Mouse (Mus musculus): Measurements from ENCODE around the gene Mamdc4. TPM values are rescaled to one million over a fixed set of nuclear protein-coding genes. Genes with fewer than 3 reads are reported as not detected.

Gene Mamdc4
- polyA plus RNA-seq, 1 experiment from 2014 or later = 1.5 TPM

- DNase-seq (ENCODE audit: low spot score) (no peak), ATAC-seq (ENCODE audit: insufficient read depth, low FRiP score, low TSS enrichment) (no peak)
- H3K4me2 ChIP-seq (ENCODE audit: low read depth) = no peak overlapping the region
- H3K4me1 ChIP-seq (ENCODE audit: control insufficient read depth, insufficient read depth, low read length) = peaks cover 27% of the 10 kb centered on the region
- H3K27ac ChIP-seq (ENCODE audit: low read depth, low read length) = no peak overlapping the region
- peaks cover 4% of the 10 kb centered on the region; the same call in 1 of the 2 replicates for H3K36me3 ChIP-seq (ENCODE audit: control insufficient read depth, insufficient read depth, low read length)
- no peak overlapping the region for H3K9ac ChIP-seq (ENCODE audit: low read length)
- H3K27me3 ChIP-seq (ENCODE audit: control insufficient read depth, insufficient read depth, low read length) = peaks cover 57% of the 10 kb centered on the region
- WGBS = 47% methylated on average over 6 of the region's 6 CpGs
- no peaks in the 10 kb centered on the region for H3K9me3 ChIP-seq (ENCODE audit: control insufficient read depth, low read length)
- no peak overlapping the region for H3K4me3 ChIP-seq (ENCODE audit: low read depth, low read length)
Measured at GRCm38 (mm10) chr2:25580621-25581101, 6.0 kb upstream of the Mamdc4 start.

- ATAC-seq (ENCODE audit: insufficient read depth, low FRiP score, low TSS enrichment) (no peak), DNase-seq (ENCODE audit: low spot score) (peak; percentile 38)
- H3K27me3 ChIP-seq (ENCODE audit: control insufficient read depth, insufficient read depth, low read length) = peaks cover 59% of the 10 kb centered on the region
- WGBS = 5% methylated on average over 27 of the region's 27 CpGs
- H3K9ac ChIP-seq (ENCODE audit: low read length) = no peak overlapping the region
- no peak overlapping the region for H3K27ac ChIP-seq (ENCODE audit: low read depth, low read length)
- H3K9me3 ChIP-seq (ENCODE audit: control insufficient read depth, low read length) = no peaks in the 10 kb centered on the region
- H3K36me3 ChIP-seq (ENCODE audit: control insufficient read depth, insufficient read depth, low read length) = peaks cover 4% of the 10 kb centered on the region; the same call in 1 of the 2 replicates
- H3K4me3 ChIP-seq (ENCODE audit: low read depth, low read length) = no peak overlapping the region
- peaks cover 30% of the 10 kb centered on the region for H3K4me1 ChIP-seq (ENCODE audit: control insufficient read depth, insufficient read depth, low read length)
- peak overlapping the region; percentile 12; the same call in 1 of the 2 replicates for H3K4me2 ChIP-seq (ENCODE audit: low read depth)
Measured at GRCm38 (mm10) chr2:25579737-25580460, 5.3 kb upstream of the Mamdc4 start.

- DNase-seq (ENCODE audit: low spot score) = no peak
- Histone ChIP-seq H3K9ac (ENCODE audit: low read length) (no peak overlapping the region), H3K27ac (ENCODE audit: low read depth, low read length) (no peak overlapping the region), H3K36me3 (ENCODE audit: control insufficient read depth, insufficient read depth, low read length) (peaks cover 4% of the 10 kb centered on the region; the same call in 1 of the 2 replicates), H3K4me3 (ENCODE audit: low read depth, low read length) (0 out of 2 replicates have a peak overlapping the region, but pooled peaks have one; percentile 2), H3K9me3 (ENCODE audit: control insufficient read depth, low read length) (no peaks in the 10 kb centered on the region), H3K4me2 (ENCODE audit: low read depth) (peak overlapping the region; percentile 12; the same call in 1 of the 2 replicates), H3K27me3 (ENCODE audit: control insufficient read depth, insufficient read depth, low read length) (peaks cover 59% of the 10 kb centered on the region), H3K4me1 (ENCODE audit: control insufficient read depth, insufficient read depth, low read length) (peaks cover 31% of the 10 kb centered on the region)
- no peak for ATAC-seq (ENCODE audit: insufficient read depth, low FRiP score, low TSS enrichment)
- 5% methylated on average over 76 of the region's 77 CpGs for WGBS
Measured at GRCm38 (mm10) chr2:25578796-25579736, 4.4 kb upstream of the Mamdc4 start.

- Histone ChIP-seq H3K27me3 (ENCODE audit: control insufficient read depth, insufficient read depth, low read length) (peaks cover 59% of the 10 kb centered on the region), H3K4me2 (ENCODE audit: low read depth) (peak overlapping the region; percentile 17), H3K36me3 (ENCODE audit: control insufficient read depth, insufficient read depth, low read length) (peaks cover 1% of the 10 kb centered on the region; the same call in 1 of the 2 replicates), H3K9me3 (ENCODE audit: control insufficient read depth, low read length) (no peaks in the 10 kb centered on the region), H3K4me1 (ENCODE audit: control insufficient read depth, insufficient read depth, low read length) (peaks cover 36% of the 10 kb centered on the region), H3K4me3 (ENCODE audit: low read depth, low read length) (peak overlapping the region; percentile 23), H3K9ac (ENCODE audit: low read length) (no peak overlapping the region; the same call in 1 of the 2 replicates), H3K27ac (ENCODE audit: low read depth, low read length) (no peak overlapping the region)
- DNase-seq (ENCODE audit: low spot score) (peak; percentile 51), ATAC-seq (ENCODE audit: insufficient read depth, low FRiP score, low TSS enrichment) (no peak)
- WGBS = 4% methylated on average over 75 of the region's 75 CpGs
Measured at GRCm38 (mm10) chr2:25577951-25578795, 3.5 kb upstream of the Mamdc4 start.

GRCm38 (mm10) chr2:25576965-25577891, 2.6 kb upstream of the Mamdc4 start:
- WGBS = 14% methylated on average over 91 of the region's 92 CpGs
- H3K4me1 ChIP-seq (ENCODE audit: control insufficient read depth, insufficient read depth, low read length) = peaks cover 30% of the 10 kb centered on the region

GRCm38 (mm10) chr2:25576028-25576850, 1.6 kb upstream of the Mamdc4 start:
- Histone ChIP-seq H3K9me3 (ENCODE audit: control insufficient read depth, low read length) (no peaks in the 10 kb centered on the region), H3K4me1 (ENCODE audit: control insufficient read depth, insufficient read depth, low read length) (peaks cover 28% of the 10 kb centered on the region), H3K27me3 (ENCODE audit: control insufficient read depth, insufficient read depth, low read length) (peaks cover 57% of the 10 kb centered on the region), H3K36me3 (ENCODE audit: control insufficient read depth, insufficient read depth, low read length) (no peaks in the 10 kb centered on the region; the same call in 1 of the 2 replicates), H3K9ac (ENCODE audit: low read length) (no peak overlapping the region), H3K27ac (ENCODE audit: low read depth, low read length) (no peak overlapping the region), H3K4me3 (ENCODE audit: low read depth, low read length) (no peak overlapping the region), H3K4me2 (ENCODE audit: low read depth) (no peak overlapping the region)
- 72% methylated on average over 16 of the region's 16 CpGs for WGBS
- no peak for ATAC-seq (ENCODE audit: insufficient read depth, low FRiP score, low TSS enrichment)
- DNase-seq (ENCODE audit: low spot score) = no peak

More at GRCm38 (mm10) chr2:25576965-25577891, 2.6 kb upstream of the Mamdc4 start:
- H3K4me2 ChIP-seq (ENCODE audit: low read depth) = peak overlapping the region; percentile 17
- H3K36me3 ChIP-seq (ENCODE audit: control insufficient read depth, insufficient read depth, low read length) = no peaks in the 10 kb centered on the region; the same call in 1 of the 2 replicates
- no peak for ATAC-seq (ENCODE audit: insufficient read depth, low FRiP score, low TSS enrichment)
- peak overlapping the region; percentile 23 for H3K4me3 ChIP-seq (ENCODE audit: low read depth, low read length)
- no peak overlapping the region; the same call in 1 of the 2 replicates for H3K9ac ChIP-seq (ENCODE audit: low read length)
- peaks cover 59% of the 10 kb centered on the region for H3K27me3 ChIP-seq (ENCODE audit: control insufficient read depth, insufficient read depth, low read length)
- peak; percentile 31 for DNase-seq (ENCODE audit: low spot score)
- H3K9me3 ChIP-seq (ENCODE audit: control insufficient read depth, low read length) = no peaks in the 10 kb centered on the region
- H3K27ac ChIP-seq (ENCODE audit: low read depth, low read length) = no peak overlapping the region
